Comparison of ENCODE assay signal across 7 mouse cellular contexts in the genomic region with DNA sequence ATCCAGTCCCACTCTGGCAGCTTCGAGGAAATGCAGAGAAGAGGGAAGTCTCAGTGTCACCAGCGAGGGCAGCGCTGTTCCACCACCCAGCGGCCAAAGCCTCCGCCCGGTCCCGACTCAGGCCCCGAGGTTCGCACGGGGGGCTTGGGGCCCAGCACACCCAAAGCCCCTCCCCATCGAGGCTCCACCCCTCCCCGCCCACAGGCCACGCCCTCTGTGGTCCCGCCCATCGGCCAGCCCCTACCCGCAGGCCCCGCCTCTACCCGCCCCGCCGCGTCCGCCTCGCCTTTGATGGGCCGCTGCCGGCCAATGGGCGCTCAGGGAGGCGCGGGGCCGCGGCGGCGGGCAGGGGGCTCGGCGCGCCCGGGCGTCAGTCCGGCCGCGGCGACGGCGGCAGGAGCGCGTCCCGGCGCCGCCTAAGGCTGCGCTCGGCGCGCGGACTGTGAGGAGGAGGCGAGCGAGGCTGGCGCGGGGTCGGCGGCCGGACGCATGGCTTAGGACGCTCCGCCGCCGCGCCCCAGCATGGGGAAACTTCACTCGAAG. TPM values are rescaled to one million over a fixed set of nuclear protein-coding genes. Genes with fewer than 3 reads are reported as not detected.
DNase-seq lines count a peak whose midpoint lies in the region; ATAC-seq lines count a peak whose summit lies in the region.

A gene (plus strand): TSS at position 370 of the 543 bp plus-strand sequence.

- no peaks in the 10 kb centered on the region for H3K9me3 ChIP-seq in embryonic facial prominence, embryonic 14.5 days (ENCODE audit: control insufficient read depth, low read length)
- H3K9me3 ChIP-seq in heart, embryonic 10.5 days, result no peaks in the 10 kb centered on the region
- H3K9me3 ChIP-seq in kidney, embryonic 15.5 days (replicated peaks), result no peaks in the 10 kb centered on the region
- no peaks in the 10 kb centered on the region for H3K9me3 ChIP-seq in stomach, embryonic 14.5 days (ENCODE audit: control insufficient read depth, low read depth, low read length)

- H3K27ac ChIP-seq in embryonic facial prominence, embryonic 14.5 days (replicated peaks; ENCODE audit: low read depth, low read length), result peak within 1 kb of the TSS; percentile 84
- peak within 1 kb of the TSS; percentile 90 for H3K27ac ChIP-seq in heart, embryonic 10.5 days
- peak within 1 kb of the TSS; percentile 85 for H3K27ac ChIP-seq in kidney, embryonic 15.5 days
- H3K27ac ChIP-seq in stomach, embryonic 14.5 days (ENCODE audit: low read length), result peak within 1 kb of the TSS; percentile 69; the same call in 1 of the 2 replicates

- peak; percentile 88 for DNase-seq in brain, adult 2 months (ENCODE audit: low read depth, low spot score)
- peak; percentile 93 for DNase-seq in embryonic facial prominence, embryonic 14.5 days (ENCODE audit: low spot score)
- peak; percentile 96 for DNase-seq in heart, embryonic 10.5 days (ENCODE audit: low spot score)
- peak; percentile 85 for DNase-seq in liver

- H3K9ac ChIP-seq in embryonic facial prominence, embryonic 14.5 days (ENCODE audit: low read depth, low read length), result peak within 1 kb of the TSS; percentile 86
- H3K9ac ChIP-seq in kidney, embryonic 15.5 days, result peak within 1 kb of the TSS; percentile 89
- H3K9ac ChIP-seq in stomach, embryonic 14.5 days (replicated peaks; ENCODE audit: low read depth, low read length), result peak within 1 kb of the TSS; percentile 64

- peak within 1 kb of the TSS; percentile 89 for H3K4me3 ChIP-seq in embryonic facial prominence, embryonic 14.5 days (ENCODE audit: low read depth, low read length)
- peak within 1 kb of the TSS; percentile 91 for H3K4me3 ChIP-seq in heart, embryonic 10.5 days
- H3K4me3 ChIP-seq in kidney, embryonic 15.5 days (replicated peaks), result peak within 1 kb of the TSS; percentile 87
- peak within 1 kb of the TSS; percentile 68 for H3K4me3 ChIP-seq in stomach, embryonic 14.5 days (ENCODE audit: low read depth, low read length)

- peak; percentile 89 for ATAC-seq in embryonic facial prominence, embryonic 14.5 days (ENCODE audit: low read depth)
- peak; percentile 90 for ATAC-seq in kidney, embryonic 15.5 days (replicated peaks; ENCODE audit: low FRiP score)
- ATAC-seq in monocyte, adult 5-6 weeks (replicated peaks; ENCODE audit: insufficient number of reproducible peaks, low FRiP score, low TSS enrichment, poor library complexity, severe bottlenecking), result 0 out of 2 replicates have a peak, but pooled peaks have one; percentile 6
- ATAC-seq in stomach, embryonic 14.5 days (ENCODE audit: insufficient number of reproducible peaks, insufficient read depth, low FRiP score, low read depth), result peak; percentile 91

- 0 out of 2 replicates have a peak, but pooled peaks cover 4% of the 10 kb centered on the region for H3K27me3 ChIP-seq in embryonic facial prominence, embryonic 14.5 days (replicated peaks; ENCODE audit: control insufficient read depth, insufficient read depth, low read length)
- H3K27me3 ChIP-seq in heart, embryonic 10.5 days (ENCODE audit: insufficient read depth, poor library complexity, severe bottlenecking), result peaks cover 47% of the 10 kb centered on the region
- peaks cover 15% of the 10 kb centered on the region for H3K27me3 ChIP-seq in kidney, embryonic 15.5 days
- H3K27me3 ChIP-seq in stomach, embryonic 14.5 days (ENCODE audit: control insufficient read depth, insufficient read depth, low read length), result no peaks in the 10 kb centered on the region; the same call in 1 of the 2 replicates

- H3K36me3 ChIP-seq in embryonic facial prominence, embryonic 14.5 days (ENCODE audit: control insufficient read depth, insufficient read depth, low read length), result peaks cover 4% of the 10 kb centered on the region; the same call in 1 of the 2 replicates
- no peaks in the 10 kb centered on the region for H3K36me3 ChIP-seq in heart, embryonic 10.5 days
- peaks cover 8% of the 10 kb centered on the region; the same call in 1 of the 2 replicates for H3K36me3 ChIP-seq in kidney, embryonic 15.5 days
- H3K36me3 ChIP-seq in stomach, embryonic 14.5 days (ENCODE audit: control insufficient read depth, insufficient read depth, low read length), result no peaks in the 10 kb centered on the region

- 3% methylated on average over 10 of the region's 67 CpGs for WGBS in embryonic facial prominence, embryonic 14.5 days
- WGBS in heart, embryonic 10.5 days, result 2% methylated on average over 62 of the region's 67 CpGs
- under 1% methylated on average over 49 of the region's 67 CpGs for WGBS in kidney, embryonic 15.5 days
- under 1% methylated on average over 40 of the region's 67 CpGs for WGBS in stomach, embryonic 14.5 days

- H3K4me1 ChIP-seq in embryonic facial prominence, embryonic 14.5 days (ENCODE audit: control insufficient read depth, insufficient read depth, low read length), result peaks cover 42% of the 10 kb centered on the region
- H3K4me1 ChIP-seq in heart, embryonic 10.5 days, result peaks cover 70% of the 10 kb centered on the region
- H3K4me1 ChIP-seq in kidney, embryonic 15.5 days, result peaks cover 69% of the 10 kb centered on the region
- peaks cover 21% of the 10 kb centered on the region for H3K4me1 ChIP-seq in stomach, embryonic 14.5 days (ENCODE audit: control insufficient read depth, insufficient read depth, low read length)

- peak within 1 kb of the TSS; percentile 90 for H3K4me2 ChIP-seq in embryonic facial prominence, embryonic 14.5 days (ENCODE audit: low read depth, low read length)
- peak within 1 kb of the TSS; percentile 97 for H3K4me2 ChIP-seq in kidney, embryonic 15.5 days
- peak within 1 kb of the TSS; percentile 91 for H3K4me2 ChIP-seq in stomach, embryonic 14.5 days (replicated peaks; ENCODE audit: low read depth, low read length)

RNA-seq across cellular contexts. Expression of the gene that starts here (rescaled TPM):
- polyA plus RNA-seq in embryonic facial prominence, embryonic 14.5 days (2014; fragmentation: Nextera tagmentation; extraction: Ambion mirVana), result 46.4 and 50.4 TPM in 2 replicates
- 21.9 and 38.0 TPM in 2 replicates for polyA plus RNA-seq in heart, embryonic 10.5 days (2016; fragmentation: Nextera tagmentation; extraction: Ambion mirVana)
- polyA plus RNA-seq in kidney, embryonic 15.5 days (2015; fragmentation: Nextera tagmentation; extraction: Ambion mirVana), result 60.0 and 68.1 TPM in 2 replicates
- total RNA-seq in monocyte, adult 5-6 weeks (2017), result 0.85 to 1.2 TPM in 2 of 3 replicates, not detected in the other
- 31.2 and 33.7 TPM in 2 replicates for polyA plus RNA-seq in stomach, embryonic 14.5 days (2014; fragmentation: Nextera tagmentation; extraction: Ambion mirVana)

Comparison
In these comparisons a context has a peak if more than half of its experiments do, and no peak if none do; other contexts are left out.
1. Peak in every context shown above with its lines: DNase-seq, ATAC-seq, H3K4me3 ChIP-seq and H3K27ac ChIP-seq.
2. ATAC-seq: peak in every context shown above with its lines; median percentile 91 in stomach, embryonic 14.5 days; 90 in kidney, embryonic 15.5 days; 89 in embryonic facial prominence, embryonic 14.5 days; 6 in monocyte, adult 5-6 weeks.